Mouse (Mus musculus) intestine, postnatal 0 days (tissue): ENCODE results near the gene Arpc1b. TPM values are rescaled to one million over a fixed set of nuclear protein-coding genes. Genes with fewer than 3 reads are reported as not detected.

Experiments
- ATAC-seq: fragments of 200-750 bp; cut with Nextera tagmentation; 2 replicates; pipeline ENCODE4 v1.8.0; 2017; ENCODE audit warnings: mild to moderate bottlenecking, moderate TSS enrichment, moderate library complexity
- H3K27ac ChIP-seq: fragments of 300-500 bp; sonication (generic); 2 replicates; pipeline ENCODE4 v1.5.1; 2014; ENCODE audit warnings: mild to moderate bottlenecking, low read depth, low read length, moderate library complexity
- H3K27me3 ChIP-seq: fragments of 300-500 bp; sonication (generic); replicated peaks from 2 replicates; pipeline ENCODE4 v1.6.1; 2014; ENCODE audit warnings: low read length, mixed read lengths; ENCODE audit not compliant: control insufficient read depth, insufficient read depth
- H3K36me3 ChIP-seq: fragments of 300-500 bp; sonication (generic); 2 replicates; pipeline ENCODE4 v1.6.1; 2014; ENCODE audit warnings: mild to moderate bottlenecking, moderate library complexity; ENCODE audit not compliant: control insufficient read depth, insufficient read depth
- H3K4me1 ChIP-seq: fragments of 300-500 bp; sonication (generic); replicated peaks from 2 replicates; pipeline ENCODE4 v1.6.1; 2014; ENCODE audit warnings: antibody characterized with exemption, low read length, mixed read lengths; ENCODE audit not compliant: control insufficient read depth, insufficient read depth
- H3K4me2 ChIP-seq: fragments of 300-500 bp; sonication (generic); replicated peaks from 2 replicates; pipeline ENCODE4 v1.6.1; 2014; ENCODE audit warnings: low read depth, mild to moderate bottlenecking, moderate library complexity
- H3K4me3 ChIP-seq: fragments of 300-500 bp; sonication (generic); 2 replicates; pipeline ENCODE4 v1.5.1; 2014; ENCODE audit warnings: low read depth, low read length
- H3K9ac ChIP-seq: fragments of 300-500 bp; sonication (generic); 2 replicates; pipeline ENCODE4 v1.6.1; 2014; ENCODE audit warnings: mild to moderate bottlenecking, low read depth, low read length
- H3K9me3 ChIP-seq: fragments of 300-500 bp; sonication (generic); 2 replicates; pipeline ENCODE4 v1.6.1; 2016; ENCODE audit warnings: mixed run types; ENCODE audit not compliant: control insufficient read depth
- CTCF ChIP-seq: sonication (generic); IDR thresholded peaks from 2 replicates; pipeline ENCODE4 v1.5.1; 2016; ENCODE audit warnings: low read depth, mild to moderate bottlenecking, control low read depth, antibody characterized with exemption, moderate library complexity
- WGBS: fragments of 180-500 bp; shearing (Covaris S2); extraction: QIAGEN DNeasy Blood & Tissue Kit; methylation state at CpG from one replicate; pipeline ENCODE4 v1.1.7; 2014; 5-methylcytosine and 5-hydroxymethylcytosine counted together
- polyA plus RNA-seq: library from polyadenylated mRNA; unstranded; fragments of >200 nt; fragmentation: Nextera tagmentation; extraction: Ambion mirVana; gene quantifications from 2 replicates; pipeline ENCODE4 v1.2.1, GENCODE M21; 2015

Gene Arpc1b
- polyA plus RNA-seq, 1 experiment from 2014 or later = 573 TPM

DNA sequence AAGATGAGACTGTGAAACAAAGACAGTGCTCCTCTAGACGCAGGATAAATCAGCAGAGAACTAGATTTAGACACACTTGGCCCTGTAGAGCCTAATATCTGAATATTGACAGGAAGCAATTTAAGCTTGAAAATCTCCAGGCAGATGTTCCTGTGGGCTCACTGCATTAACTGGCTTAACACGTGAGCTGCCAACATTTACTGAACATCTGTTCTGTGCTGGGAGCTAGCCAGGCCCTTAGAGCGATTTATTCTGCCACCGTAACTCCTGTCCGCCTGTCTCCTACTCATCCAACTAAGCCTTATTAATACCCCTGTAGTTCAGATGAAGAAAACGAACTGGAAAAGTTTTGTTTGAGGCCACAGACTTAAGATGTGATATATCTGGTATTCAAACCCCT is 24.8 kb downstream of the Arpc1b start:
- ATAC-seq = no peak
- Histone ChIP-seq H3K36me3 (peaks cover 45% of the 10 kb centered on the region), H3K27ac (no peak overlapping the region), H3K9ac (peak overlapping the region; percentile 89), H3K4me1 (peaks cover 9% of the 10 kb centered on the region), H3K27me3 (no peaks in the 10 kb centered on the region), H3K9me3 (no peaks in the 10 kb centered on the region), H3K4me3 (peak overlapping the region; percentile 84), H3K4me2 (peak overlapping the region; percentile 80)
- 5% methylated on average over 6 of the region's 6 CpGs for WGBS
- no peak for TF ChIP-seq CTCF

- no peaks in the 10 kb centered on the region for H3K9me3 ChIP-seq
- peak within 1 kb of the TSS; percentile 84 for H3K4me3 ChIP-seq
- peak within 1 kb of the TSS; percentile 86 for H3K27ac ChIP-seq
- peaks cover 9% of the 10 kb centered on the region for H3K4me1 ChIP-seq
- peaks cover 43% of the 10 kb centered on the region for H3K36me3 ChIP-seq
- peak within 1 kb of the TSS; percentile 80 for H3K4me2 ChIP-seq
- no peaks in the 10 kb centered on the region for H3K27me3 ChIP-seq
- H3K9ac ChIP-seq = peak within 1 kb of the TSS; percentile 89
- ATAC-seq = peak; percentile 91
- 0 out of 2 replicates have a peak, but pooled peaks have one; percentile 14 for TF ChIP-seq CTCF
- WGBS = under 1% methylated on average over 83 of the region's 84 CpGs
Observed at GRCm38 (mm10) chr5:145139571-145140519, 25.8 kb downstream of the Arpc1b start, which contains the start of the genes Pdap1 and Bud31. Gene Pdap1, minus strand, starts transcription at chr5:145140238. Gene Bud31, plus strand, starts transcription at chr5:145140362.

DNA sequence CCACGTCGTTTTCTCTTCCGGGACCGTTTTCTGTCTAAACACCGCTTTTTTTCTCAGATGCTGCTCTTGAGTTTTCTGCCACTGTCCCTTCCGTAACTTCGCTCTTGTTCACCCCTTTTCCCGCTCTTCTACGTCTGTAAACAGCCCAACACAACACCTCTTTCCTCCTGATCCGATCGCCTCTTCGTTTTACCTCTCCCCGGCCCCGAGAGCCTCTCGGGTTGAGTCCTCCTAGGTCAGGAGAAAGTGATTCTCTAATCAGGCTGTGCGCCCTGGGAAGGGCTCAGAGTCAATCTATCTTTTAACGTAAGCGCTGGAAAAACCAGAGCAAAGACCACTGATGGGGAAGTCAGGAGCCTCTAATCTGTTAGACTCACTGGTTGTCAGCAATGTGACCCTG is 26.6 kb downstream of the Arpc1b start:
- peak overlapping the region; percentile 84 for H3K4me3 ChIP-seq
- under 1% methylated on average over 18 of the region's 18 CpGs for WGBS
- H3K9me3 ChIP-seq = no peaks in the 10 kb centered on the region
- H3K4me2 ChIP-seq = peak overlapping the region; percentile 80
- no peaks in the 10 kb centered on the region for H3K27me3 ChIP-seq
- H3K27ac ChIP-seq = peak overlapping the region; percentile 86
- H3K4me1 ChIP-seq = peaks cover 9% of the 10 kb centered on the region
- H3K9ac ChIP-seq = peak overlapping the region; percentile 89
- no peak for TF ChIP-seq CTCF
- peak; percentile 28; the same call in 1 of the 2 replicates for ATAC-seq
- H3K36me3 ChIP-seq = peaks cover 45% of the 10 kb centered on the region

DNA sequence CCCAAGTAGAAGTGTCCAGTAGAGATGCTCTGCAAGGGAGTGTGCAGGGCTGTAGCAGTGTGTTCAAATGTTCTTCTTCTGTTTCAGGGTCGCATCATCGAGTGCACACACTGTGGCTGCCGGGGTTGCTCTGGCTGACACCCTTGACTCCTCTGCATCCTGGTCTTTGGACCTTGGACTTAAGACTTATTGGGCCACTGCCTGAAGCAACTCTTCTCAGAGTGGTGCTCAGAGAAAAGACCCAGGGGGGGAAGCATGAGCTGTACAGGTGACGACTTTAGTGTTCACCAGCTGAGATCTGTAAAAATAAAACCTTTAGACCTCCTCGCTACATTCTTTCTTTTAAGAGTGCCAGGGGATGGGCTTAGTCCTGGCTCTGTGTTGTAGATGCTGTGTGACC is 33.7 kb downstream of the Arpc1b start:
- Histone ChIP-seq H3K27ac (0 out of 2 replicates have a peak overlapping the region, but pooled peaks have one; percentile 7), H3K4me2 (no peak overlapping the region), H3K4me1 (no peaks in the 10 kb centered on the region), H3K27me3 (no peaks in the 10 kb centered on the region), H3K4me3 (no peak overlapping the region), H3K9ac (no peak overlapping the region), H3K36me3 (peaks cover 95% of the 10 kb centered on the region), H3K9me3 (no peaks in the 10 kb centered on the region)
- no peak for ATAC-seq
- WGBS = 67% methylated on average over 5 of the region's 5 CpGs
- TF ChIP-seq CTCF = no peak

- no peak for TF ChIP-seq CTCF
Observed at GRCm38 (mm10) chr5:145149294-145149693, 35.3 kb downstream of the Arpc1b start.

GRCm38 (mm10) chr5:145152690-145153089 is 38.7 kb downstream of the Arpc1b start:
- Histone ChIP-seq H3K27ac (no peak overlapping the region), H3K36me3 (peaks cover 91% of the 10 kb centered on the region), H3K4me3 (no peak overlapping the region), H3K4me1 (no peaks in the 10 kb centered on the region), H3K27me3 (no peaks in the 10 kb centered on the region), H3K9ac (no peak overlapping the region), H3K9me3 (no peaks in the 10 kb centered on the region), H3K4me2 (no peak overlapping the region)
- no peak for TF ChIP-seq CTCF
- 82% methylated on average over 5 of the region's 5 CpGs for WGBS
- no peak for ATAC-seq

More at GRCm38 (mm10) chr5:145149294-145149693, 35.3 kb downstream of the Arpc1b start:
- Histone ChIP-seq H3K9ac (no peak overlapping the region), H3K27me3 (no peaks in the 10 kb centered on the region), H3K9me3 (no peaks in the 10 kb centered on the region), H3K36me3 (peaks cover 95% of the 10 kb centered on the region), H3K27ac (no peak overlapping the region), H3K4me1 (no peaks in the 10 kb centered on the region), H3K4me2 (no peak overlapping the region), H3K4me3 (no peak overlapping the region)
- WGBS = 89% methylated on average over 6 of the region's 6 CpGs
- ATAC-seq = no peak
